Mouse (Mus musculus) heart, postnatal 0 days (tissue): ENCODE results near the gene Dlg2.

ENCODE experiments used
- CTCF ChIP-seq: IDR thresholded peaks from 2 replicates; pipeline ENCODE4 v1.5.1; 2016; ENCODE audit warnings: antibody characterized with exemption, control low read depth, low read depth
- EP300 ChIP-seq: IDR thresholded peaks from 2 replicates; pipeline ENCODE4 v1.6.1; 2016; ENCODE audit warnings: antibody characterized with exemption, low read depth

GRCm38 (mm10) chr7:90887007-90887720, 410.7 kb downstream of the Dlg2 start:
- TF ChIP-seq CTCF (no peak), EP300 (no peak)
